Mouse (Mus musculus) retina, adult 2 months (tissue): Measurements from ENCODE around the gene Ss18l1.

ENCODE experiments used
- DNase-seq: peaks from one replicate; pipeline ENCODE4 v3.0.0-alpha.2; 2012; ENCODE audit warnings: low read depth, low spot score

Ss18l1 gene

DNA sequence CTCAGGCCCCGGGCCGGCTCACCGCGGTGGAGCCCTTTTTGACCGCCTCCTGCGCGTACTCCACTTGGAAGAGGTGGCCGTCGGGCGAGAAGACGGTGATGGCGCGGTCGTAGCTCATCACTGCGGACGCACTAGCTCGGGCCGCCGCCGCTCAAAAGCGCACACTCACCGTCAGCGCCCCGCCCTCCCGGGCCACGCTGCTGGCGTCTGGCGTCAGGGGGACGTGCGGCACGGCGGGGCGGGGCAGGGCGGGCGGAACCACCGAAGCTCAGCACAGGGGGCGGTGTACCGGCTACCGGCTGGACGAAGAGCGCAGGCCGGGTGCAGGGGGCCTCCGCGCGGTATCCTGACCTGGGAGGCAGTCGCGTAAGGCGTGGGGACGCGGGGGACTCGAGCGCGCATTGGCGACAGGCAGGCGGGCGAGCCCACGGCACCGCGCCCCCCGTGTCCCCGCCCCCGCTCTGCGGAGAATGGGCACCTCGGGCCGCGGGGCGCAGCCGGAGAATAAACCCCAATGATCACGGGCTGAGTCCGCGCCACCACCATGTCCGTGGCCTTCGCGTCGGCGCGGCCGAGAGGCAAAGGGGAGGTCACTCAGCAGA is at the start of gene Ss18l1, which contains the start of gene Psma7:
Ss18l1 (plus strand) TSS at position 254 of the 602 bp plus-strand sequence.
Psma7 (minus strand) TSS at position 178 of the 602 bp plus-strand sequence.
- DNase-seq = peak; percentile 78

DNA sequence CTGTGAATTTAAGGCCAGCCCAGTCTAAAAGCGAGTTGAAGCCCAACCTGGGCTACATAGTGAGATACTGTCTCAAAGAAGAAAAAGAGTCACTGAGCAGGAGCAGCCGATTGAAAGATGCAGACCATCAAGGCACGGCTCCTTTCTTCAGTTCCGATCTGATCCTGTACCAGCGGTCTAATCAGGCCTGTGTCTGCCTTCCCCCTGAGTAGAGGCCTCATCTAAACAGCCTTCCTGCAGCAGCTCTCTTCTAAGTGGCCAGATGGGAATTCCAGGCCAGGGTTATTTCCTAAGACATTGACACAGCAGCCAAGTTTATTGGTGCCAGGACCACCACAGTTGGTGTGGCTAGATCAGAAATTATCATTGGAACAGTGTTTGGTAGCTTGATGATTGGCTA is 49.2 kb upstream of the Ss18l1 start:
- no peak for DNase-seq

DNA sequence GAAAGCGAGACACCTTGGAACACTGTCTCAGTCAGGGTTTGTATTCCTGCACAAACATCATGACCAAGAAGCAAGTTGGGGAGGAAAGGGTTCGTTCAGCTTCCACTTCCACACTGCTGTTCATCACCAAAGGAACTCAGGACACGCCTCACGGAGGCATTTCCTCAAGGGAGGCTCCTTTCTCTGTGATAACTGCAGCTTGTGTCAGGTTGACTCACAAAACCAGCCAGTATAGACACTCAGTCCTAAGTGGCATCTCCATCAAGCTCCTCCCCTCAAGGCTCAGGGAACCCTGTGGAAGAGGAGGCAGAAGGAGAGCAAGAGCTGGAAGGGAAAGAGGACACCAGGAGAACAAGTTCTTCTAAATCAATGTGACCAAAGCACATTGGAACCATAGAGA is 43.9 kb upstream of the Ss18l1 start:
- DNase-seq = no peak

GRCm38 (mm10) chr2:180001635-180002034 is 40.7 kb upstream of the Ss18l1 start:
- no peak for DNase-seq

DNA sequence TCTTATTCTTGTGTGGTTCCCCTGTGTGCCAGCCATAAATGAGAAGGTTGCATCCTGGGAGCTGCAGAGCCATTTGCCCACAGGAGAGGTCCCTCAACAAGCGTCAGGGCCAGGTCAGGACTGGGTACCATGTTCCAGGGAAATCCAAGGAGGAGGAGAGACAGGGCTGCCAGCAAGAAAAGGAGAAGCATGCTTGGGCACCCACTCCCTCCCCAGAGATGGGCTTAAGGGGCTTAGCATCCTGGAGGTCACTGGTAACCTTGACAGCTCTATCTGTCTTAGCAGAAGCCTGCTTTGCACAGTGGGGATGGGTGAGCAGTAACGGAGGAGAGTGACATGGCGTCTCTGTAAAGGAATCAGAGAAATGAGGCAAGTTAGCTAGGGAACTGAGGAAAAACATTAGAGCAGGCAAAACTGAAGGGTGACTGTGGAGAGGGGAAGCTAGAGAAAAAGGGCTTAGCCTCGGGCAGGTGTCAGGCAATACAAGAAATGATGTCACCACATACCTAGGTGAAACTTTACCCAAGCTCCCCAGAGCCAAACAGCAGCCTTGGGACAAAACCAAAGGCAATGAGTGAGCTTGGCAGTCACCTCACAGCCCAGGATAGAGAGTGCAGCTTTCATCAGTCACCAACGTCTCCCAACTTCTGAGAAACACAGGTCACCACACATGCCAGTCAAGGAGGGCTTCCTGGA is 36.5 kb upstream of the Ss18l1 start:
- DNase-seq = peak; percentile 75

DNA sequence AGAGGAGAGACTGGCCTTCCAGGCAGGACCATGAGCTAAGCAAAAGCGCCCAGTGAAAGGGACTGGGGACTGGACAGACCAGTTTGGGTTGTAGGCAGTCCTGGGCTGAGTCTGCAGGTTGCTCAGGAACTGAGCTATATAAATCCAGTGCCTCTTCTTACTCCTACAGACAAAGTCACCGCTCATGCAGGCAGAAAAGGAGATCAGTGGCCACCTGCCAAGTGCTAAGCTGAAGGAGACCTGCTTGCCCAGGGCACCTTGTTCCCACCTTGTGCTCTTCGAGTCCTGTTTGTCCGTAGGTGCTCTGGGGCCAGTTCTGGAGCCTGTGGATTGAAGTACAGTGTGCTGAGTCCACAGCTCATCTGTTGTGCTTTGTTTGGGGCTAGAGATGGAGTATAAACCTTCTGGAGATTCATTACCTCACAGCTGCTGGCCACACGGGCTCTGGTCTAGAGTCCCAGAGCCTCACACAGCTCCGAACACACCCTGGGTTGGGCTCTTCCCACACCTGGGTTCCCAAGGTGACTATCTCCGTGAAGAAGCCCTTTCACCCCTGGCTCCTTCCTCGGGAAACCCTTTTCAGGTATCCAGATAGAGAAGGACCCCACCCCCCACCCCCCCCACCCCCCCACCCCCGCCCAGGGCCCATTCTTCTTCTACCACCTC is 35.8 kb upstream of the Ss18l1 start:
- DNase-seq = no peak

- no peak for DNase-seq
These were observed 31.6 kb upstream of the Ss18l1 start for GRCm38 (mm10) chr2:180010686-180011085.

DNA sequence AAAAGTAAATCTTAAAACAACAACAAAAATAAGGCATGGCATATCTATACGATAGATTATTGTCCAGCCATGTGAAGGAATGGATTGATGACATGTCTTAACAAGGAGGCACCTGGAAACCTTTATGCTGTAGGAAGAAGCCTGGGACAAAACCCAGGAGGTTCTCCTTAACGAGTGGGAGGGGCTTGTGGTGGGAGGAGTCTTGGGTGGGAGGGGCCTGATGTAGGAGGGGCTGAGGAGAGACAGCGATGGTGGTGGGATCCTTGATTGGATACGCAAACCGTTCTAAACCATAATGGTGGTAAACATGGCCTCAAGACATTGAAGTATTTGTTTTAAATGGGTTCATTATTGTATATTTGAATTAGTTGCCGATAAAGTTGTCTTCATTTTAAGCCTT is 30.9 kb upstream of the Ss18l1 start:
- no peak for DNase-seq

GRCm38 (mm10) chr2:180013686-180014085 is 28.6 kb upstream of the Ss18l1 start:
- DNase-seq = no peak

DNA sequence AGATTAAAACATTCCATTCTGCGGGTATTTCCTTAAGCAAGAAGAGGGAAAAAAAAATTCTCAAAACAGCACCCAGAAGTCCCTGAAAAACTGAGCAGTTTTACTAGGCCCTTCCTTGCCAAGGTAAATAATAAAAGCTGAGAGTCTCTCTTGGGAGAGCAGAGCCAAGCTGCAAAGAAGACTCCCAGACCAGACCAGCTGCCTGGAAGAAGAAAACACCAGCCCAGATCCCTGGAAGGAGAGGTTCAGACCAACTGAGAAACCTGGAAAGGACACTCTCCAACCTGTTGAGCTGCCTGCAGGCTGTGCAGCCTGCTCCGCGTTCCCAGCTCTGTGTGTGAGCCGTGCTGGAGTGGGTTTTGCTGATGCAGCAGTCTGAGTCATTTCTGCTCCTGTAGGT is 24.7 kb upstream of the Ss18l1 start:
- DNase-seq = no peak

GRCm38 (mm10) chr2:180018573-180018972 is 23.7 kb upstream of the Ss18l1 start:
- no peak for DNase-seq

DNA sequence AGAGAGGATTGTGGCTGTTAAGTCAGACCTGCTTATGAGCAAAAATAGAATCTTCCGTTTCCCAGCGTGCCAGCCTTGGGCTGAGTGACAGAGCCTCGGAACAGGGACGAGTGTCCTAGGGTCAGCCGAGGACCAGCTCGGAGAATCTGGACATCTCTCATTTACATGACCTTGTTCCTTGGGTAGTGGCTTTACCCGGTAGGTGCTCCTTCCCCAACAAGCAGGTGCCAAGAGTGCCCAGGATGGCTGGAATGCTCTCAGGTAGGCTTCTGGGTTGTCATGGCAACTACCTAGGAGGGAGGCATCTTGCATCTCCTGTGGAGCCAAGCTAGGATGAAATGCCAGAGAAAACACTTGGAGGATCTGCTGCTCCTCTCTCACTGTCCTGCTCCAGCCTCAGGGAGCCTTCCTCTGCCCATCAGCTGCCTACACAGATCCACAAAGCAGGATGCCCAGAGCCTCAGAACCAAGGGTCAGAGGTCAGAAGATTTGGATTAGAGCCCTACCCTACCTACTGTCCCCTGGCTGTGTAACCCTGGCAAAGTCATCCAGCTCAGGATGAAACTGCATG is 22.1 kb upstream of the Ss18l1 start:
- no peak for DNase-seq

DNA sequence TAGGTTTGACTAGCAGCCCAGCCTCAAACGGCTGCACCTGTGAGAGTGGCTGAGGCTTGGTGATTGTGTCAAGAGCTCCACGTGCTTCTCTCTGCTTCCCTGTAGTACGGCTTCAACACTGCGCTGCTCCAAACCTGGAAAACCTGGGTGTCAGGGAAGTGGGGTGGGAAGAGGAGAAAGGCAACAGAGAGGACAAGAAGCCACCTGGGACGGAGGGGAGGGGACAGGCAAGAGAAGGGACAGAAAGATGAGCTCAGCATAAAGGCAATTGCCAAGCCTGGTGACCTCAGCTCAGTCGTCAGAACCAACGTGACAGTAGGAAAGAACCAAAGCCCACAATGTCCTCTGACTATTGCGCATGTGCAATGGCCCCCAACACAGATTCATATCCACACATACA is 21.4 kb upstream of the Ss18l1 start:
- DNase-seq = no peak

DNA sequence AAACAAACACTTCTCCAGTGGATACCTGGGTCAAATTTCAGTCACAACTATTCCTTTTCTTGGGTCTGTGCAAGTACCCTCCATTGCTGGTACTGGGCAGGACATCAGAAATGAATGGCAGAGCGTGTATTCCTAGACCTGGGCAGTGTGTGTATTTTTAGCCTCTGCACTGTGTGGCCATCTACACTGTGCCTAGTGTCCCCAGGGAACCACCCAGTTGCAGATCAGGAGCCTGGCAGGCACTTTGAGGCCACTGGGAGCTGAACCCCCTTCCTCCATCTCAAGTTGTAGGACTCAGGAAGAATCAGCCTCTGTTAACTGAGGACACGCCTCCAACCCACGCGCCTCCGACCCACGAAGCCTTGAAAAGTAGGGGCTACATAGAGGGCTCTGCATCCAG is 19.6 kb upstream of the Ss18l1 start:
- DNase-seq = no peak

DNA sequence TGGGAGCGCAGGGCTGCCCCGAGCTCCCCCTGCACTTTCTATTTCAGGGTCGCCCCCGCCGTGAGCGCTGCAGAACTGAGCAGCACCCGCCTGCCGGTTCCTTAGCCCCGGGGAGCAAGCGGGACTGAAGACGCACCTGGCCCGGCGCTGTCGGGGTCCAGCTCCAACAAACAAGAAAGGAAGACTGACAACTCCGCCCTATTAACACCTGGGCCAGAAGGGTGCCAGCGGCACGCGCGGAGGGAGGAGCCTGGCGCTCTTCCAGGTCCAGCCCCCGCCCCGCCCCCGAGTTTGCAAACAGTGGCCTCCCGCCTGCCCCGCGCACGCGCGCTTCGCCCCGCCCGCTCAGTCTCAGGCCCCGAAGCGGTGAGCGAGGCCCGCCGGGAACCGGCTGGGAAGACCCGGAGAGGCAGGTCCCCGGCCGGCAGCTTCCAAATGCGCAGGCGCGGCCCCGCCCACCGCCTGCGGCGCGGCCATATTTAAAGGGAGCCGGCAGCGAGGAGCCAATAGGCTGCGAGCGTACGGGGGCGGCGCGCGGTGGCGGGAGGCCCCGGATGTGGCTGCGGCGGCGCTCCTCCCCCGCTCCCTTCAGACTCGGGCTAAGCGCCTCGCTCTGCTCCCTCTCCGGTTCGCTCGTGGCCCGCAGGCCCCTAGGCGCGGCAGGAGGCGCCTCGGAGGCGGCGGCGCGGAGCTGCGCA is 17.8 kb upstream of the Ss18l1 start, which contains the start of gene Lsm14b:
Lsm14b (plus strand) TSS at position 587 of the 698 bp plus-strand sequence.
- peak; percentile 97 for DNase-seq

- DNase-seq = no peak
These were observed 17.0 kb upstream of the Ss18l1 start for GRCm38 (mm10) chr2:180025135-180025860.

DNA sequence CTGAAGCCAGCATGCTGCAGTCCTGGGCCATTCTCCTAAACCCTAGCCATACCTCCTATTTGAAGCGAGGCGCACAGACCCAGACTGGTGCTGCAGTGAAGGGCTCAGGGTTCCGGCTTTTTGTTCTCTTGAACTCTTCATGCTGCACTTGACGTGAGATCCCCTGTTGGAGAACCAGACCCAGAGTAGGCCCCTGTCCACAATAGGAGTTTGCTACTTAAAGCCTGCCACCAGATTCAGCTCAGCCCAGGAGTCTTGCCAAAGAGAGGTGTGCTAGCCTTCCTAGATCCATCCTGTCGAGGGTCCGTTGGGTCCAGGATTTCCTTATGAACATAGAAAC is 16.5 kb upstream of the Ss18l1 start:
- DNase-seq = no peak

GRCm38 (mm10) chr2:180027768-180028167 is 14.5 kb upstream of the Ss18l1 start:
- no peak for DNase-seq

- DNase-seq = no peak
These were observed 11.0 kb upstream of the Ss18l1 start for GRCm38 (mm10) chr2:180031270-180031669.

GRCm38 (mm10) chr2:180032925-180033324 is 9.4 kb upstream of the Ss18l1 start:
- DNase-seq = no peak

- DNase-seq = no peak
These were observed 8.4 kb upstream of the Ss18l1 start for GRCm38 (mm10) chr2:180033956-180034355.
